Mouse (Mus musculus) stomach, postnatal 0 days (tissue): Measurements from ENCODE around the gene Sstr2.

Source experiments
- CTCF ChIP-seq: IDR thresholded peaks from 2 replicates; pipeline ENCODE4 v1.5.1; 2016; ENCODE audit warnings: antibody characterized with exemption, low read depth, mild to moderate bottlenecking, moderate library complexity
- EP300 ChIP-seq: optimal IDR thresholded peaks from 2 replicates; pipeline ENCODE3; 2016; ENCODE audit warnings: antibody characterized with exemption

DNA sequence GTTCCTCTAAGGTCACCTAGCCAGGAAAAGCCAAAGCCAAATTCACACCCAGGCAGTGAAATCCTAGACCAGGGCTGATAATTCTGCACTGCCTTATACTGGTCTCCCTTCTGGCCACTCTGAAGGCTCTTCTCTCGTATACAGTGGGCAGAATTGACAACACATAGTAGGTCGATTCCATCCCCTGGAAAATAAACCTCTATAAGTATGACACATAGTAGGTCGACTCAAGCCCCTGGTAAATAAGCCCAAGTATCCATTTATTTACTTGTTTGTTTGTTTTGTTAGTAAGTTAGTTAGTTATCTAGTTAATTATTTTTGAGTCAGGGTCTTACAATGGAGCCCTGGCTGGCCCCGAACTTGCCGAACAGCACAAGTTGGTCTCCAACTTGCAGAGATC, 24.0 kb upstream of the Sstr2 start:
- TF ChIP-seq CTCF (no peak), EP300 (no peak)
